Mouse (Mus musculus): ENCODE data around the gene Atp2b4.

Gene Atp2b4

DNA sequence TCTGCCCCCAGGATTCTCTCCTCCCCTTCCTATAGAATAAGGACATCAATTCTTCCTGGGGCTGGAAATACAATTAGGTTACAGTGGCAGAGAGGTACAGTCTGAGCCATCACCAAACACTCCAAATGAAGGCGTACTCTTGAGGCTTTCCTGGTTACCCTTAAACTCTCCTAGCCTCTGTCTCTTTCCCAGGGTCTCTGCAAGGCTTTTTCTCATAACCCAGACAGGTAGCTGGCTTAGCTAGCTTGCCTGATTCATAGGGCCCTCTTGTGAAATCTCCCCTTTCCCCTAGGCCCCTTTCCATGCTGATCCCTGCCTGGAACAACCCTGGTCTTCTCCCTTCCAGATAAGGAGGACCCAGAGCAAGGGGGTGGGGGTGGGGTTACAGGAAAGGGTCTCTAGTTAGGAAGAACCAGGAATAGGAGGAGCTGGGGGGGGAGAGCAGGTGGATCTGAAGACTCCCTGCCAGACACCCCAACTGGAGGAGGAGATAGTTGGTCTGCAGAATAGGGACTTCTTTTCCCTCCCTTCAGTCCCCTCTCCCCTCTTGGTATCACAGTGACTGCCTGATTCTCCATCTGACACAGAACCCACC lies 1.9 kb downstream of the Atp2b4 start:
- no peak for DNase-seq (ENCODE audit: extremely low read depth, low read depth)

DNA sequence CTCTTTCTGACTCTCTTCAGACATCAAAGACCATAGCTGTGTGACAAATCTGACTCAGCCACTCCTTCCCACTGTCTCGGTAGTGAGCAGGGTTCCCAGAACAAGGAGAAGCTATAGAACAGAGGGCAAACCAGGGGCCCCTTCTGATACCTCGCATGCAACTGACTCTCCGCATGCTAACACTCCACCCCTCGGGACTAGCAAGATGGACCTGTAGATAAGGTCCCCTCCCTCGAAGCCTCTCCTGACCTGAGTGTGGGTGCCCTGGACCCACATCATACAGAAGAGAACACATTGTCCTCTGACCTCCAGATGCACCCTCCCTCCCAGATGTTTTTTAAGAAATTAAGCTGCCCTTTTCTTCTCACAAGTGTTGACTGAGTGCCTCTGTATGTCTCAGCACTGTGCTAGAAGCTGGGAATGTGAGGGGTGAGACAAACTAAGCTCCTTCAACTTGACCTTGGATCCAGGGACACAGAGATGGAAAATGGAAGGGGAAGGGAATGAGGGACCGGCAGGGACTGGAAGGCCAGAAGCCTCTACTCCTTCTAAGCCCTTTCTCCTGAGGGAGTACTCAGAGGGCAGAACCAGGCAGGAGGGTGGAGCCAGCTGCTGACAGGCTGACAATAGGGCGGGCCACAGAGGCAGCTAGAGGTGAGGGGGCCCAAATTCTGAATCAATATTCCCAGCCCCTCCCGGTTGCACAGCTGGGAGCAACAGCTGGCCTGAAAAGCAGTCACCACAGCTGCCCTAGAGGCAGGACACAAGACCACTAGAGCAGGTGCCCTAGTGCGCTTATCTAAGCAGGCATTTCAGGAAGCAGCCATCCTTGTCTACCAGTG lies 2.6 kb downstream of the Atp2b4 start:
- no peak for DNase-seq (ENCODE audit: extremely low read depth, low read depth)

DNA sequence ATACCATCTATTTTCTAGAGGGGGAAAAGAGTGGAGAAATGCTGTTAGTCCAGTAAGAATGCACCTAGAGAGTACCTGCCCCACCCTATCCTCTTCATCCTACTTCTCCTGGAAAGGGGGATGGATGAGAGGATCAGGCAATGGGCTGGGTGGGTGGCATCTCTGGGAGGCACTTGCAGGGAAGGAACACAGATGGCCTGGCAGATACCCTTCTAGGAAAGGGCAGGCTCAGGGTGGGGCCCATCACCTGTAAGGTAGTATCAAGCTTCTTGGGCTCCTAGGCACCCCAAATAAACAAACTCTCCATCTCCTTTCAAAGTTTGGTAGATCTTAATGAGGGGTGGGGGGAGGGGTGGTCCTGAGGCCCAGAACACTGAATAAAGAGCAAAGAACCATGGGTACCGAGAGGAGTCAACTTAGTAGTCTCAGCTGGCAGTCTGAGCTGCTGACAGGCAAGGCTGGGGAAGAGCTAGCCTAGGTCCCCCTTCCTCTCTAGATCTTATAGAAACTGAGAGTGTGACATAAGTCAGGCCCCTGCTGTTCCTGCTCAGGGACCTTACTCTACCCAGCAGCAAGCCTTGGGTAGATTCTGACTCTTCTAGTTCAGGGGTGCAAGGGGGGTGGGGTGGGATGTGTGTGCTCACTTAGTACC lies 3.4 kb downstream of the Atp2b4 start:
- DNase-seq (ENCODE audit: extremely low read depth, low read depth), result no peak

DNA sequence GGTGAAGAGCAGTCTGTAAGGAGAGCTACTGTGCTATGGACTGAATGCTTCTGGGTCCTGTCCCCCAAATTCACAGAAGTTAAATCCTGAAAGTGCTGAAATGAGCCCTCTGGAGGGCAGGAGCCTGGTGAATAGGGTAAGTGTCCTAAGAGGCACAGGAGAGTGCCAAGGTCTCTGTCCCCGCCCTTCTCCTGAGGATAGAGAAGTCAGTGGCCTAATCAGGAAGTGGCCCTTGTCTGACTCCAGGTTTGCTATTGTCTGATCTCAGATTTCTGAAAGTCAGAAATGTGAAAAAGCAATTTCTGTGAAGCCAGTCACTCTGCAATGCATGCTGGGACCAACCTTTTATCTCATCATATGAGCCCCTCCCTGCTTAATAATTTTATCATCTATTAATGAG lies 7.2 kb downstream of the Atp2b4 start:
- no peak for DNase-seq (ENCODE audit: extremely low read depth, low read depth)

DNA sequence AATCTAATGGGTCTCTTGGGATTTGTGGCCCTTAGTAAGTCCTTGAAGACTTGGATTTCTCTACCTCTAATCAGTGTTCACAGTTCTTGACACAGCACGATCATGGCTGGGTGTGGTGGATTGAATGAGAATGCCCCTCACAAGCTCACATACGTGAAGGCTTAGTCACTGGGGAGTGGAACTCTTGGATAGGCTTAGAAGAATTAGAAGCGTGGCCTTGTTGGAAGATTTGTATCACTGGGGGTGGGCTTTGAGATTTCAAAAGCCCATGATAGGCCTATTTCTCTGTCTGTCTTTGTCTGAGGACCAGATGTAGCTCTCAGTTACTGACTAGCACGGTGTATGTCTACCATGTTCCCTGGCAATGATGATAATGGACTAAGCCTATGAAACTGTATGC lies 10.8 kb downstream of the Atp2b4 start:
- DNase-seq (ENCODE audit: extremely low read depth, low read depth), result no peak

DNA sequence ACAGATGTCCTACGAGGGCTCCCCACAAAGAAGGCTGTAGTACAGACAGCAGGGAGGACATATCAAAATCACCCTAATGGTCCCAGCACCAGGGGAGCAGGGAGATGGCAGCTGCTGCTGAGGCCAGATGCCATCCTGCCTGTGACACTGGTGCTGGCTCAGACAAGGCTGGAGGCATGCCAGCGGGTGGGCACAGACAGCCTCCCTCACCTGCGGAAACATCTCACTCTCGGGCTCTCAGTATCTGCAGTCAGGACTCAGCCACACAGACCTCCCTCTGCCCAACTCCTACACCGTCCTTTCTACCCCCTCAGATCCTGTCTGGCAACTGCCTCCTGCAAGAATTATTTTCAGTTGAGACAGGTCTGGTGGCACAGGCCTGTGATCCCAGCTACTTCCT lies 12.0 kb downstream of the Atp2b4 start:
- no peak for DNase-seq (ENCODE audit: extremely low read depth, low read depth)

DNA sequence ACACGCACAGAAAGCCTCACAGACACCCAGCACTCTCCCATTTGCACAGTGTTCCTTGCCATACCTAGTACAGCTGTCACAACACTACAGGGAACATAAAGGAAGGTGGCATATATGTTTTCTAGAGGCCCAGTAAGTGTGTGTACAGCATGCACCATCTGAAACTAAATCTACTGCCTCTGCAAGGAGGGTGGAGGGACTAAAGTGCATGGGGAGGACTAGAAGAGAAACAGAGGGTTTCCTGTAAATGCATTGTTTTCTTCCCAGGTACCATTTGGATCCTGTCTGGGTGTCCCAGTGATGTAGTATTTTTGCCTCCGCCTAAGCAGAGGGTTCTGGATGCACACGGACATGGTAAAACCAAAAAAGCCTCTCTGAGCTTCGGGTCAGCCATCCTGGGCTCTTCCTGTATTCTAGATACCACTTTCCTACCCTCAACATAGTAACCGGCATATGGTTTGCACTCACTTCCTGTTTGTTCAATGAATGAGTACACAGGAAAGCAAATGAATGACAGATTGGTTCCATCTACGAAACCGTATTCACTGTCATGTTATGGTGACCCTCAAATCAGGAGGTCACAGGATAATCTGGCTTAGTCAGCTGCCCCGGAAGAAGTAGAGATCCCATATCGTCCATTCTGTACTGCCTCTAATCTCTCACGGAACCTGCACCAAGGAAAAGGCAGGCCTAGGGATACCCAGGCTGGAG lies 13.2 kb downstream of the Atp2b4 start:
- DNase-seq (ENCODE audit: extremely low read depth, low read depth), result no peak

DNA sequence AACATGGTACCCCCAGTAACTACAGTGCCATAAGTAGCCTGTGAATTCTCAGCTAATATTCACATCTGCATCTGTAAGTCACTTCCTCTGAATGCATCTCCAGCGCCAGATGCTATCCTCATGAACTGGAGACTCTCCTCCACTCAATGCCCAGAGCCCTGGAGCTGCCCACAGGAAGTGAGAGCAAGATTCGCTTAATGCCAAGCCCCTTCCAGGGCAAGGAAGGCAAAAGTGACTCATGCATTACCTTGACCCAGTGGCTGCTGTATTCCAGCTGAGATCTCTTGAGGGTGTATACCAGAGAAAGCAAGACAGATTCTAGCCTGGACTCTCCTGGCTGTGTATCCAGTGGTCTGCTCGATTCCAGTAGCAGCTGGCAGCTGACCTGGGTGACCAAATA lies 16.2 kb downstream of the Atp2b4 start:
- DNase-seq (ENCODE audit: extremely low read depth, low read depth), result no peak

DNA sequence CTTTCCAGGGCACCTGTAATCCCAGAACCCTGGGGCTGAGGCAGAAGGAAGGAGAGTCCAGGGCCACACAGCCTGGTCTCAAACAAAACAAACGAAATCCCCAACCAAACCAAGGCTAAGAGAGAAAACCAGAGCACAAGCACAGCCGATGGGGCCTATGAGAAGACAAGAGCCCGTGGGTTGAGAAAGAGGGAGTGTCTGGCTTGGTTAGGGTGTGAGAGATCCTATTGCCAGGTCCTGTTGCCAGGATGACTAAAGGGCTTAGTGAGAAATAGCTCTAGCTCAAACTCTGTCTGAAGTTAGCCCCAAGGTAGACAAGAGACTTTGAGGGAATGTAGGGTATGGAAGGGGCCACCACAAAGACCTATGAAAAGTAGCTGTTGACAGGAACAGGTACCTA lies 19.3 kb downstream of the Atp2b4 start:
- DNase-seq (ENCODE audit: extremely low read depth, low read depth), result no peak

DNA sequence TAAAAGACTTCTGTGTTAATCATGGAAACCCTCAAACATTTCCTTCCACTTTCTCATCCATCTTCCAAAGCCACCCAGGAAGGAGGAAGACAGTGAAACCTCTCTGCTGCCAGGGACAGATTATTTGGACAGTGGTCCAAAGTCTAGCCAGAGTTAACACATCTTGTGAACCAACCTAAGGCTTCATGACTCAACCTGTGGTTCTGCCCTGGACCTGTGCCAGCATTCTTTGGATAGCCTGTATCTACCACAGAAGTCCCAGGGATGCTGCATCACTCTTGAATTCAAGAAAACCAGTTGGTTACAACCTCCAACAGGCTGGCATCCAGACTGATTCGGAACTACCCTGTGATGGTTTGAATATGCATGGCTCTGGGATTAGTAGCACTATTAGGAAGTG lies 21.8 kb downstream of the Atp2b4 start:
- peak; percentile 22 for DNase-seq (ENCODE audit: extremely low read depth, low read depth)

DNA sequence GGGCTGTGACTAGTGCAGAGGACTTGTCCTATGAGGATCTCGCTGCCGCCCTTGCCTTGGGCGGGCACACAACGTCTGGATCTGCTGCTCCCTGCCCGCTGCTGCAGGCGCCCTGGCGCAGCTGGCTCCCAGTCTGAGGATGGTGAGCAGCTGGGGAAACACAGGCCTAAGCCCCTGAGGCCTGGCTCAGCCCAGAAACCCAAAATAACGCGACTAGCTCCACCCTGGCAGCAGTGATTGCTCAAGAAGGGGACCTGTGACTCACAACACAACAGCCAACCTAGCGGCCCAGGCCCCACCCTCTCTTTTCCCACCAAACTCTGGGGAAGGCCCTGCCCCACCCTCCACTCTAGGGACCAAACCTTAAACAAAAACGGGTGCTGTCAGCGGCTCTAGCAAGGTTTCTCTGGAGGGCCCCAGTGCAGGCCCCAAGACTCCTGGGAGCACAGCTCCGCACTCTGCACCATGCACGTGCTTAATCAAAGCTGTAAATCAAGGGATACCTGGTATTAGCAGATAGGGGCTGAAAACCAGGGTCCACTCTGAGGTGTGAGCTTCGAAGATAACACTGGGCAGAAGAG lies 23.1 kb downstream of the Atp2b4 start:
- no peak for DNase-seq (ENCODE audit: extremely low read depth, low read depth)

DNA sequence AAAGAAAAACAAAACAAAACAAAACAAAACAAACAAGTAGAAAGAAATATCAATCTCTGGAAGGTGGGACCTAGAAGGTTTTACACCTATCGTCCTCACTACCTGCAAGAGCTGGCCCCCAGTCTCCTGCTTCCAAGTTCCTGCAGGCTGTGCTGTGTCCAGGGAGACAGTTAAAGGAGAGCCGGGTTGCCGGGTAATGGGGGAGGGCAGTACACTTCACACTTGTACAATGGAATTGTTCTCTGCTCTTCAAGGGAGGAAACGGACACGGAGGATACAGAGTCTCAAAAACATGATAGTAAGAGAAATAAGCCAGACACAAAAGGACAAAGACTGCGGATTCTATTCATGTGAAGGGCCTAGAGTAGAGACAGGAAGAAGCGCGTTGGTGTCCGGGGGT lies 28.3 kb downstream of the Atp2b4 start:
- no peak for DNase-seq (ENCODE audit: extremely low read depth, low read depth)

DNA sequence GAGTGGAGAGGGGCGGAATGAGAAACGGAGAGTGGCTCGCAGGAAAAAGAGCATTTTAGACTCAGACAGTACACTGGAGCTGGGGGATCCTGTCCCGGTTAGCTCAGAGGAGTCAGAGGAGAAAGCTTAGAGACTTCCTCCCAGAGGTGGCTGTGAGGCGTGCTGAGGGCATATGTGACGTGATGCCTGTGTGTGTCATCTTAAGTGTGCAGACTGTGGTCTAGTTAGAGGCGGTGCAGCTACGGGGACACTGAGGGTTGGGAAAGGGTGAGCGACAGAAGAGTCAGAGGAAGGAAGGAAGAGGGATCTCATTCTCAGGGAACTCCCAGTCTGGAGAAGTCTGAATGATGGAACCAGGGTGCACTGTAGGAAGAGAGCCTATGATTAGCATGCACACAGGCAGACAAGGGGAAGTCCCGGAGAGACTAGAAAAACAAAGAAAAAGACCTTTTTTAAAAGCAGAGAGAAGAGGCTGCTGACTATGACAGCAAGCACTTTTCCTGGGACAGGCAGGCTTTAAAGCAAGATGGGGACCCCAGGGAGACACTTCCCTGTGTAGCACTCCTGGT lies 28.9 kb downstream of the Atp2b4 start:
- no peak for DNase-seq (ENCODE audit: extremely low read depth, low read depth)

DNA sequence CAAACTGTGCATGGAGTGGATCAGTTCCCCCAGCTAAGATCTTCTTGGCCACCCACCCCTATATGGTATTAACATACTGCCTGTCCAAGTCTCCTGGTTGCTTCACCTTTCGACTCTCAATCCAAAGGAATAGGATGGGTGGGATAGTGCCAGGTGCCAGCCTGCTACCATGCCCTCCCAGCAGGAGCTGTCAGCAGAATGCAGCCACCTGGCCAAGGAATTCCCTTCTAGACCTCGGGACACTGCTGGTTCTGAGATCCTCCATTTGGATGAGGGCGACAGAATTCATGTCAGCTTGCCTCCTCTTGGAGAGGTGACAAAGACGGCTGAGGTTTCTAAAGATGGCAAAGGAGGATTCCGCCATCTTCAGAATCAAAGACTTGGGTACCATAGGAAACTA lies 32.8 kb downstream of the Atp2b4 start:
- no peak for DNase-seq (ENCODE audit: extremely low read depth, low read depth)

DNA sequence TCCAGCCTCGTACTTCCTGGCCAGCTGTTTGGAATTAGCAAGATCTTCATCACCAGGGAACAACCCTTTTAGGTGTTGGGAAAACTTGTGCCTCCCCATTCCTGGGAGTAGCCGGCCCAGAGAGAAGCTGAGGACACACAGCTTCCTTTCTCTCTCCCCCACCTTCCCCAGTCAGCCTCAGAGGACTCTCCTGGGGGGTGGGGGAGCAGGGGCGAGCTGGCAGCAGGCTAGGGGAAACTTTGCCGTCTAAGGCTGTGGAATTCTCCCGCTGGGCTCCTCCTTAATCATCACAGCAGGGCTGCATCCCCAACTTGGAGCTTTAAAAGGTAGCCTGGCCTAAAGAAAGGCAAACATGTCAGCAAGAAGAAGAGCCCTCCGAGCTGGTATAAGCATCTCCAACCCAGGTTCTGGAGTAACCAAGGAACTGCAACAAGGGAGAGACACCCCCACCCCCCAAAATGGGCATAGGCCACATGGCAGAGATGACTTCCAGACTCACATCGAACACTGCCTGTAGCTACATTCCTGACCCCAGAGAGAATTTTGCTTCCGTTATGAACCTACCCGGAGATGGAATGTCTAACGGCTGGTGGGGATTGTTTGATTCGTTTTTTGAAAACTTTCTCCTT lies 33.8 kb downstream of the Atp2b4 start:
- no peak for DNase-seq (ENCODE audit: extremely low read depth, low read depth)

DNA sequence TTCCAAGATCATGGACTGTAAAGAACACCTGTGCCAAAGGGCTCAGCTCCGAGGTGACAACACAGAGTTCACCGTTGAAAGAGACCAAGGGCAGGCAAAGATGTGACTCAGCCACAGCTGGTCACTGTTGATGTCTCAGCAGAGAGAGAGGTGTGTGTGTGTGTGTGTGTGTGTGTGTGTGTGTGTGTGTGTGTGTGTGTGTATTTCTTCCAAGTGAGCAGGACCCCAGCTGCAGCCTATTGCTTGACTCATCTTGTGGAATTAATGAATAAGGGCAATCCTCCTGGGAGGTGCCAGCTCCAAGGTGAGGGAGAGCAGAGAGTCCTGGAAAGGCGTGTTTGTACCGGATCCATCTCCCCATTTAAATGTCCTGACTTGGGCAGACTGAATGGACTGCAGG lies 35.5 kb downstream of the Atp2b4 start:
- DNase-seq (ENCODE audit: extremely low read depth, low read depth), result no peak

DNA sequence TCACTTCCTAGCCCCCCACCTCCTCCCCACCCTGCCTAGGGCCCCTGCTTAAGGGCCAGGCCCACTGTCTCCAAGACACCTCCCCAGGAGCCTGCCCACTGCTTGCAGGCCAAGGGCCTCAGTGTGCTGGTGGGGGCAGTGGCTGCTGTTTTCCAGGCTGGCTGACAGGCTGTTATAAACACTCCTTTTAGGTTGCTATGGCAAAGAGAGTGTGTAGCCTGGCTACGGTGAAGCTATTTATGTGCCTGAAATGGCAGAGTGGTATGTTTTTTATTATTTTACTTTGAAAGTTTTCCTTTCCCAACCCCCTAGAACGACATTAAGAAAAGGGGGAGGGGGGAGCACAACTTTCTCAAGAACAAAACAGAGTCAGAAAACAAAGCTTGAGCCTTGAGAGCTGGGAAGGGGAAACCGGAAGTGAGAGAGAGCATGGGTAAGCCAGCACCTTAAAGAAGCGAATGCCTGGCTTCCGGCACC lies 37.9 kb downstream of the Atp2b4 start:
- DNase-seq (ENCODE audit: extremely low read depth, low read depth), result no peak

DNA sequence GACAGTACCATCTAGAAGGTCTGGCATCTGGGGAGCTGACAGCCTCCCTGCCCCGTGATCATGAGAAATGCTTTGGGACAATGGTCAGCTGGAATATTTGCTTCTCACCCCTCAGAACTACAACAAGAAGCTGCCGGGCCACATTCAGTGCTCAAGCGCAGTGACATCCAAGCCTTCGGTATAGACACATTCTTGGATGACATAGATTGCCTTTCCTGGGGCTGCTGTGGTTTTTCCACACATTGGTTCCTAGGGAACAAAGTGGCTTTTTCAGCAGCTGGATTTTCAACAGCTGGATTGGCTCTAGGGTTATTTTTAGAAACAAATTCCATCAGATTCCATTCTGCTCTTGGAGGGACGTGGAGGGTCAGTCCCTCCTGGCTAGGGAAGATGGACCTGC lies 39.6 kb downstream of the Atp2b4 start:
- DNase-seq (ENCODE audit: extremely low read depth, low read depth), result no peak

DNA sequence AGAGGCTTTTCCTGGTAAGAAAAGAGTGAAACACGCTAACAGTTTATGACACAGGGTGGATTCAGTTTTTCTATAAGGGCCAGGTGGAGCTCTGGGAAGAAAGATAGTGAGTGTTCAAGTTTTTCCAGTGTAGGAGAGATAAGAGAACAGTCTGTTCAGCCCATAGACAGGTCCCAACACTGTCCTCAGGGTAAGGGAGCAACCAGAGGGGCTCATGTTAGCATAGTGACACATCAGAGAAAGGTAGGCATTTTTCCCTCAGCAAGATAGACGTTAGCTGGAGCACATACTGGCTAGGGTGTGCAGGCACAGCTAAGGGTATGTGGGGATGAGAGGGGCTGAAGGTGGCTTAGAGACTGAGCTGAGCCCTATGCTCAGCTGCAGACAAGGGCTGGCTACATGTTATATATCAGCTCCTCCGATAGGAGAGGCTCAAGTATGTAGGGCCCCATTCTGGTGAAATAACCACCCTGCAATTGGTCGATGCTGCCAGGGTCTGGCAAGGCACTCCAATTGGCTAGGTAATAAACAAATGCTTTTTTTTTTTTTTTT lies 46.4 kb downstream of the Atp2b4 start:
- DNase-seq (ENCODE audit: extremely low read depth, low read depth), result peak; percentile 30

DNA sequence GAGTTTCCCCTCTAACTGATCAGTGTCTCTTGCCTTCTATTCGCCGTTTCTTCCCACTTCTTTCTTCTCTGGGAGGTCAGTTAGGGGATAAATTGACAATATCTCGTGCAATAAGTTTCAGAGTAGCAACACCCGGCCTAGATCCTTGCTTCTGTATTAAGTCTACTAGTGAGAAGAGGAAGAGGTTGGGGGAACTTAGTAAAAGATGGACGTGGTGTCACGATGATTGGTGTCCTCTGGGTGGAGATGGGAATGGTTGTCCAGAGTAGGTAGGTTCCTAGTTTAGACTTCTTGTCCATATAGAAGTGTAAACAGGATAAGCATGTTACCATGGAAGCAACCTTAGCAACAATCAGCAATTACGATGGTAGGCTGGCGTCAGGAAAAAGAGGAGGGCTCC lies 47.5 kb downstream of the Atp2b4 start:
- DNase-seq (ENCODE audit: extremely low read depth, low read depth), result peak; percentile 37
